Mouse (Mus musculus): ENCODE results near the gene Plpp4.

- TF ChIP-seq CTCF (IDR thresholded peaks at IDR 0.05; ENCODE audit: low read depth): no peak
- no peak for TF ChIP-seq EP300 (IDR thresholded peaks at IDR 0.05; ENCODE audit: low read depth)
Measured at GRCm38 (mm10) chr7:129220948-129221347, 35.9 kb upstream of the Plpp4 start.
